ENCODE assay signal across 23 mouse cellular contexts in the genomic region with DNA sequence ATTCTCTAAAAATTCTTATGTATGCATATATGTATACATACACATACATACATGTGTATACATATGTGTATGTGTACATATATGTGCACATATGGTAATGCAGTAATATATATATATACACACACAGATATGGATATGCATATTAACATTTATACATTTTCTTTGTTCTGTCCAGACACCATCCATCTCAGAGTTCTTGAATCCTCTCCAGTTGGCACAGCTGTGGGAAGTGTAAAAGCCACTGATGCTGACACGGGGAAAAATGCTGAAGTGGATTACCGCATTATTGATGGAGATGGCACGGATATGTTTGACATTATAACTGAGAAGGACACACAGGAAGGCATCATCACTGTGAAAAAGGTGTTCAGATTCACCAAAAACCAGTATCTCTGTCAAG.
DNase-seq lines count a peak whose midpoint lies in the region; ATAC-seq lines count a peak whose summit lies in the region.
"Had no signal": no experiment of that assay in that cellular context is flagged by ENCODE, and none has a peak within 500 bp of the region (broad histone marks: within the 10 kb centered on the region; RNA-seq: fewer than 3 reads in every experiment).

No protein-coding gene starts in this region.

- no peaks in the 10 kb centered on the region for H3K36me3 ChIP-seq in hindbrain, embryonic 13.5 days
- no peaks in the 10 kb centered on the region for H3K36me3 ChIP-seq in hindbrain, embryonic 12.5 days
- no peaks in the 10 kb centered on the region for H3K36me3 ChIP-seq in neural tube, embryonic 13.5 days
- H3K36me3 ChIP-seq: embryonic facial prominence, embryonic 13.5 days; G1E; heart, embryonic 15.5 days had no signal

- H3K4me3 ChIP-seq in hindbrain, embryonic 13.5 days = no peak overlapping the region
- H3K4me3 ChIP-seq in hindbrain, embryonic 12.5 days = no peak overlapping the region
- H3K4me3 ChIP-seq in neural tube, embryonic 13.5 days = no peak overlapping the region
- H3K4me3 ChIP-seq: embryonic facial prominence, embryonic 13.5 days; heart, adult 2 months; heart, embryonic 15.5 days had no signal

- H3K9me3 ChIP-seq in hindbrain, embryonic 13.5 days = no peaks in the 10 kb centered on the region
- no peaks in the 10 kb centered on the region for H3K9me3 ChIP-seq in hindbrain, embryonic 12.5 days (replicated peaks)
- no peaks in the 10 kb centered on the region for H3K9me3 ChIP-seq in neural tube, embryonic 13.5 days
- H3K9me3 ChIP-seq: embryonic facial prominence, embryonic 13.5 days; G1E; heart, embryonic 15.5 days had no signal

- DNase-seq in cerebellum, postnatal 10 days = peak; percentile 6 to 18
- DNase-seq in cerebellum, adult 11-12 months = no peak
- no peak for DNase-seq in neural tube, embryonic 10.5 days (ENCODE audit: extremely low spot score, low spot score)
- no peak for DNase-seq in gastrocnemius, adult 18-20 months (ENCODE audit: low spot score)
- DNase-seq: adrenal gland, adult 8-10 months; adrenal gland, postnatal 36 days; B cell, adult 2 months; cerebellum, adult 11 months; cerebellum, adult 9-10 months; cerebellum, postnatal 36 days; gastrocnemius, postnatal 14 days; heart, adult 2 months; heart, postnatal 14 days; kidney, adult 11 months had no signal

- 65% methylated on average over 3 of the region's 3 CpGs for WGBS in hindbrain, embryonic 13.5 days
- WGBS in hindbrain, embryonic 12.5 days = 87% methylated on average over 3 of the region's 3 CpGs
- WGBS in neural tube, embryonic 13.5 days = 78% methylated on average over 3 of the region's 3 CpGs

- no peak overlapping the region for H3K4me2 ChIP-seq in hindbrain, embryonic 13.5 days
- H3K4me2 ChIP-seq in hindbrain, embryonic 12.5 days (replicated peaks) = no peak overlapping the region
- H3K4me2 ChIP-seq in neural tube, embryonic 13.5 days = no peak overlapping the region
- H3K4me2 ChIP-seq: embryonic facial prominence, embryonic 13.5 days; heart, embryonic 11.5 days; heart, embryonic 15.5 days had no signal

- ATAC-seq in hindbrain, embryonic 13.5 days (ENCODE audit: low FRiP score) = 0 out of 2 replicates have a peak, but pooled peaks have one; percentile 28
- ATAC-seq in hindbrain, embryonic 12.5 days (ENCODE audit: low FRiP score) = no peak
- peak; percentile 61 for ATAC-seq in neural tube, embryonic 13.5 days (ENCODE audit: low read depth)
- ATAC-seq: CD4-positive, CD25-positive, alpha-beta regulatory T cell, adult 4 months; hindbrain, postnatal 0 days had no signal

- H3K27ac ChIP-seq in hindbrain, embryonic 13.5 days = 0 out of 2 replicates have a peak overlapping the region, but pooled peaks have one; percentile 1
- H3K27ac ChIP-seq in hindbrain, embryonic 12.5 days = no peak overlapping the region
- peak overlapping the region; percentile 28; the same call in 1 of the 2 replicates for H3K27ac ChIP-seq in neural tube, embryonic 13.5 days (replicated peaks)
- H3K27ac ChIP-seq: embryonic facial prominence, embryonic 13.5 days; heart, adult 2 months; heart, embryonic 15.5 days; hindbrain, postnatal 0 days had no signal

- H3K27me3 ChIP-seq in hindbrain, embryonic 13.5 days = no peaks in the 10 kb centered on the region
- H3K27me3 ChIP-seq in hindbrain, embryonic 12.5 days = no peaks in the 10 kb centered on the region
- H3K27me3 ChIP-seq in neural tube, embryonic 13.5 days = no peaks in the 10 kb centered on the region
- H3K27me3 ChIP-seq: embryonic facial prominence, embryonic 13.5 days; heart, embryonic 15.5 days had no signal

- H3K4me1 ChIP-seq in hindbrain, embryonic 13.5 days (replicated peaks) = no peaks in the 10 kb centered on the region
- no peaks in the 10 kb centered on the region for H3K4me1 ChIP-seq in hindbrain, embryonic 12.5 days
- H3K4me1 ChIP-seq in neural tube, embryonic 13.5 days (replicated peaks) = 0 out of 2 replicates have a peak, but pooled peaks cover 3% of the 10 kb centered on the region
- H3K4me1 ChIP-seq: embryonic facial prominence, embryonic 13.5 days; heart, embryonic 15.5 days had no signal

- no peak overlapping the region for H3K9ac ChIP-seq in hindbrain, embryonic 13.5 days
- H3K9ac ChIP-seq in hindbrain, embryonic 12.5 days = no peak overlapping the region
- H3K9ac ChIP-seq in neural tube, embryonic 13.5 days = no peak overlapping the region
- H3K9ac ChIP-seq: embryonic facial prominence, embryonic 13.5 days; heart, embryonic 15.5 days had no signal

Comparison
In these comparisons a context has a peak if more than half of its experiments do, and no peak if none do; other contexts are left out.
1. DNase-seq: peak in cerebellum, postnatal 10 days (2 of 2); none in cerebellum, adult 11-12 months (single experiment), neural tube, embryonic 10.5 days (single experiment) and gastrocnemius, adult 18-20 months (single experiment).